Mouse (Mus musculus): Measurements from ENCODE around the gene Col15a1. TPM values are rescaled to one million over a fixed set of nuclear protein-coding genes. Genes with fewer than 3 reads are reported as not detected.

Gene Col15a1
- total RNA-seq (2021), result 1 to 10 TPM; 6.1 to 6.7 TPM
- long read RNA-seq, experiment 1, result 0 reads
- long read RNA-seq, experiment 2, full-length matches to known transcripts, result 2 of 3 reads
- long read RNA-seq, experiment 2, partial matches to known transcripts, result 0 of 3 reads
- long read RNA-seq, experiment 2, other reads (novel, unspliced or antisense), result 1 of 3 reads

DNA sequence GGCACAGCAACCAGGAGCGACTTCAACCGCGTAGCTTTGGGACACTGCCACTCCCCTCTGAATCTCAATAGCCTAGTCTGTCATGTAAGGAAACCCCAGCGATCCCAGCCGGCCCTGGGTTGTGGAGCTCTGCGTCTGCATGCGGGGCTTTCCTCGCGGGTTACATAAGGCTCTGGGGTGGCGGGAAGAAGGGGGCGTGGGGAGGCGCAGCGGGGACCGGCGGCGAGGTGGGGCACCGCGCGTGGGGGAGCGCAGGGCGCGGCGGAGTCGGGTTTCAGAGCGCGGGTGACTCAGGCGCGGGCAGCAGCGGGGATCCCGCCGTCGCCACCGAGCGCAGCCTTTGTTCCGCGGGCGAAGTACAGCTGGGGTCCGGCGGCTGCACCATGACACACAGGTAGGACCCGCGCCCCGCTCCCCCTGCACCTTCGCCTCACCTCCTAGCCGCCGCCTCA, at the start of gene Col15a1:
Gene Col15a1, plus strand, starts transcription at position 193 of the 452 bp plus-strand sequence.
- peak within 1 kb of the TSS; percentile 46 for H3K4me3 ChIP-seq
- H3K27ac ChIP-seq, result no peak within 1 kb of the TSS
- intact Hi-C loops (cut with DNase I), result no loop called here
- no peak for DNase-seq (ENCODE audit: extremely low spot score in 1 of 2, low spot score in 2 of 2)
- no peak for TF ChIP-seq CTCF (IDR thresholded peaks at IDR 0.05)

- DNase-seq (ENCODE audit: extremely low spot score in 1 of 2, low spot score in 2 of 2), result no peak
- TF ChIP-seq CTCF (IDR thresholded peaks at IDR 0.05), result no peak
- no peak overlapping the region for H3K4me3 ChIP-seq
- no peak overlapping the region for H3K27ac ChIP-seq
- intact Hi-C loops (cut with DNase I), result no loop called here
Observed at GRCm38 (mm10) chr4:47161103-47161755, 46.7 kb upstream of the Col15a1 start.

- no peak for DNase-seq (ENCODE audit: extremely low spot score in 1 of 2, low spot score in 2 of 2)
- no peak overlapping the region for H3K4me3 ChIP-seq
- H3K27ac ChIP-seq, result no peak overlapping the region
- intact Hi-C loops (cut with DNase I), result no loop called here
- no peak for TF ChIP-seq CTCF (IDR thresholded peaks at IDR 0.05)
Observed at GRCm38 (mm10) chr4:47161756-47162587, 46.0 kb upstream of the Col15a1 start.

DNA sequence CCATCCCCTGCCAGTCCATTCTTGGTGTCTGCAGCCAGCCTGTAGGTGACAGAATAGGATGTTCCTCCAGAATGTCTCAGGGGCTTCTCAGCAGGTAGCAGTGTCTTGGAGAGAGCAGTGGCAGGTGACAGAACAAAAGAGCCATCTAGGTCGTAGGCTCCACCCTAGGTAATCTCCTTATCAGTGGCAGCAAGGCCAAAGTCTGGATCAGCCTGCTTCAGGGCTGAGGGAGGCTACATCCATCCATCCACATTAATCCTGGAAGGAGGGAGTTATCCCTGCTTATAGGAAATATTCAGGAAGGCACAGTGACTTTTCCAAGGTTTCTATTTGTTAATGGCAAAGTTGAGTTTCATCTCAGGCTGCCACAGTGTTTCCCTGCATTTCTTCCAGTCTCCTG, 35.6 kb upstream of the Col15a1 start:
- no peak for TF ChIP-seq CTCF (IDR thresholded peaks at IDR 0.05)
- Histone ChIP-seq H3K4me3 (no peak overlapping the region), H3K27ac (no peak overlapping the region)
- no peak for DNase-seq (ENCODE audit: extremely low spot score in 1 of 2, low spot score in 2 of 2)
- intact Hi-C loops (cut with DNase I), result no loop called here

DNA sequence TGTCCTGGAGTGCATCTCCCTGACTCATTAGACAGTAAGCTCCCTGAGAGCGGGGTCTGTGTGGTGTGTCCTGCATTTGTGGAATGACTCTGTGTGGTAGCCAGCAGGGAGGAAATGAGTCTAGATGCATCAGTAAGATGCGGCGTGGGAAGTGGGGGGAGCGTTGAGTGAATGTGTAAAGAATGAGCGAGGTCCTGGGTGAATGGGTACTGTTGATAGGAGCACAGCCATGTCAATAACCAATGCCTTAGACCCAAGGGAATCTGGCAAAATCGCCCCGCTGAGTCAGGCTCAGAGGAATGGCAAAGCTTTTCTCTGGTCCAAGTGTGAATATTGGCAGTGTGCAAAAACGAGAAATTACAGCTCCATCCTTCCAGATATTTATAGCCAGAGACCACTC, 30.9 kb upstream of the Col15a1 start:
- TF ChIP-seq CTCF (IDR thresholded peaks at IDR 0.05), result no peak
- H3K4me3 ChIP-seq, result no peak overlapping the region
- intact Hi-C loops (cut with DNase I), result no loop called here
- no peak for DNase-seq (ENCODE audit: extremely low spot score in 1 of 2, low spot score in 2 of 2)
- H3K27ac ChIP-seq, result no peak overlapping the region

DNA sequence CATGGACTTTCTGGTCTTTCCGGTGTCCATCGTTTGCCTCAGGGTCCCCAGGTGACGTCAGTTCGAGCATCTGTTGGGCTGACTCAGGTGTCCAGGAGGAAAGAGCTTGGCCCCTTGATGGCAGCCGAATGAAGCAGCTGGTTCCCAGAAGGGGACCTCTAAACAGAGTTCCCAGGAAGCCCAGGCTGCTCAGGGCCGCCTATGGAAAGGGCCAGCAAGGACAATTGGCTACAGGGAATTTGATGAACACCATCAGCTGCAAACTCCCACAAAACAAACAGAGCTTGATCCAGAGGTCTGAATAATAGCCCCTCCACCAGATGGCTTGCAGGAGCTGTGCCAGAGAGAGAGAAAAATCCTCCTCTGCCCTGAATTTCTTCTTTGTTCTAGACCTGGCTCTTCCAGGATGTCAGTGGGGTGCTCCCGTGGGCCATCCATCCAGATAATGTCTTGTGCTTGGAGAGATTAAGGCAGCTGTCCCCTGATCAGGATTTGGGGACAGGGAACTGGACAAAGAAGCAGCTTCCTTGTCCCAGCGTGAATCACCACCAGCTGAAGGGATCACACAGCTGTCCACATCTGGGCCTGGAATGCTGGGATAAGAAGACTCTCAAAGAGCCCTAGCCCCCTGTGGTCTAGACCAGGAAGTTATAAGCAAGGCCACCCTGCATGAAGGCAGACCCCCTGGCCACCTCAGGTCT, 29.6 kb upstream of the Col15a1 start:
- DNase-seq (ENCODE audit: extremely low spot score in 1 of 2, low spot score in 2 of 2), result no peak
- intact Hi-C loops (cut with DNase I), result no loop called here
- Histone ChIP-seq H3K4me3 (no peak overlapping the region), H3K27ac (no peak overlapping the region)
- TF ChIP-seq CTCF (IDR thresholded peaks at IDR 0.05), result no peak

- H3K27ac ChIP-seq, result no peak overlapping the region
- TF ChIP-seq CTCF (IDR thresholded peaks at IDR 0.05), result no peak
- intact Hi-C loops (cut with DNase I), result no loop called here
- no peak for DNase-seq (ENCODE audit: extremely low spot score in 1 of 2, low spot score in 2 of 2)
- H3K4me3 ChIP-seq, result no peak overlapping the region
Observed at GRCm38 (mm10) chr4:47179535-47179934, 28.4 kb upstream of the Col15a1 start.

DNA sequence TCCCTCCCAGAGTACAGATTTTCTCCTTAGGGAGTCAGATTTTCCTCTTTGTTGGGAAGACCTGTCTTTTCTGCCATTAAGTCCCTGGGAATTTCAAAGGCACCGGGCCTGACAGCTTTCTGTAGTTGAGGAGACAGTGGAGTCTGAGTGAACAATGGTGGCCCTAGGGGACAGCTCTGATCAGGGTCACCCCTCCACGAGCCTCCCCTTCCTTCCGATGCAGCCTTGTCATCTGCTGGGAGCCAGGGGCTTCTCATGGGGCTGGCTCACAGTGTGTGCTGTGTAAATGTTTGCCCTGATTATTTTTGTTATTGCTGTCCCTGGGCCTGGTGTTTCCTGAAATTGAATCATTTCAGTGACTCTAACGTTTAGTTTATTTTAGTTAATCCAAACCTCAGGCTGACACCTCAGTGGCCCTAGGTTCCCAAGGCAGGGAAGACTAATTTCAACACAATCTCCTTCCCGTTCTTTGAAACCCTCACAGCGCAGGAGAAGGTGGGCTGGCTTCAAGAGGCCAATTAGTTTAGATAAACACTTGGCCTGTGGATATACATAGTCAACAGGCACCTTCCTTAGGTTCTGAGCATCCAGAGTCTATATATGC, 23.8 kb upstream of the Col15a1 start:
- no peak overlapping the region for H3K4me3 ChIP-seq
- intact Hi-C loops (cut with DNase I), result no loop called here
- TF ChIP-seq CTCF (IDR thresholded peaks at IDR 0.05), result no peak
- no peak overlapping the region for H3K27ac ChIP-seq
- no peak for DNase-seq (ENCODE audit: extremely low spot score in 1 of 2, low spot score in 2 of 2)

DNA sequence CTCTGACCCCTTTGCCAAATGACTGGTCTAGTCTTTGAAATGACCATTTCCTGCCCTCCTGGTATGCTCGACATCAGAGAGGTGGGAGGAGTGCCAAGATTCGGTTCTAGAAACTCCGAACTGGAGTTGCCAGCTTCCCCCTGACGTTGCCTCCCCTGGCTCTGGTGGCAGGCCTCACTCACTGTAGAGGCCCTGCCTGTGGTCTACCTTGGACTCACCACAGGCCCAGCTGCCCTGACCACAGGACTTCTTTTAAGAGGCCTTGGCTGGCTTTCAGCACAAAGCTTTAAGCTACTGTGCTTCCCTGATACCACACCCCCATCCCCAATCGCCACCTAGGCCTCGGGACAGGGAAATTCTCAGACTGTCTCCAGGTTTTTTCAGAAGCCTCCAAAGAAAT, 21.4 kb upstream of the Col15a1 start:
- no peak for DNase-seq (ENCODE audit: extremely low spot score in 1 of 2, low spot score in 2 of 2)
- intact Hi-C loops (cut with DNase I), result no loop called here
- no peak for TF ChIP-seq CTCF (IDR thresholded peaks at IDR 0.05)

DNA sequence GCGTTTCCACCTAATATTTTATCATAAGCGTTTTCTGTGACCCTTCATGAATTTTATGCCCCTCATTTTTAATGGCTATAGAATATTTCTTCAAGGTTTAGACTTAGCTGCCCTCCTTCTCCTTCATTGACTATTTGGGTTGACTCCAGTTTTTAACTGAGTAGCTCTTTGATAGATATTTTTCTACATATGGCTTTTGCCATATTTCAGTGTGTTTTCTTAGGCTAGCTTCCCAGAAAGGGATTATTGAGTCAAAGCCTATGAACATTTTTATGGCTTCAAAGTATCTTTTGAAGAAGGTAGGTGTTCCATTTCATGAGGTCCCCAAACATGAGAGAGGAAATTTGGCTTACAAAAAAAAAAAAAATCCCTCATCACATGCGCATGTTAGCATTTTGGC, 11.8 kb upstream of the Col15a1 start:
- Histone ChIP-seq H3K27ac (no peak overlapping the region), H3K4me3 (no peak overlapping the region)
- no peak for DNase-seq (ENCODE audit: extremely low spot score in 1 of 2, low spot score in 2 of 2)
- intact Hi-C loops (cut with DNase I), result no loop called here
- no peak for TF ChIP-seq CTCF (IDR thresholded peaks at IDR 0.05)

More for the DNA sequence above, 21.4 kb upstream of the Col15a1 start:
- Histone ChIP-seq H3K27ac (no peak overlapping the region), H3K4me3 (no peak overlapping the region)

GRCm38 (mm10) chr4:47203643-47204042, 4.3 kb upstream of the Col15a1 start:
- no peak for TF ChIP-seq CTCF (IDR thresholded peaks at IDR 0.05)
- no peak for DNase-seq (ENCODE audit: extremely low spot score in 1 of 2, low spot score in 2 of 2)
- intact Hi-C loops (cut with DNase I), result no loop called here
- Histone ChIP-seq H3K27ac (no peak overlapping the region), H3K4me3 (no peak overlapping the region)
